Mouse (Mus musculus): ENCODE results near the gene Brd7. TPM values are rescaled to one million over a fixed set of nuclear protein-coding genes. Genes with fewer than 3 reads are reported as not detected.

Brd7 gene
- polyA plus RNA-seq, 1 experiment: 55.2 TPM

- TF ChIP-seq CTCF (IDR thresholded peaks at IDR 0.05; ENCODE audit: borderline replicate concordance, insufficient read depth, low read length): no peak
- no peak for TF ChIP-seq POLR2A (IDR thresholded peaks at IDR 0.05; ENCODE audit: low read depth, low read length)
- Histone ChIP-seq H3K4me1 (ENCODE audit: control insufficient read depth, insufficient read depth, low read length) (no peaks in the 10 kb centered on the region), H3K4me3 (ENCODE audit: insufficient read depth, low read length) (no peak overlapping the region)
Observed at GRCm38 (mm10) chr8:88382311-88383163, 20.5 kb upstream of the Brd7 start.

GRCm38 (mm10) chr8:88380497-88380896 is 18.5 kb upstream of the Brd7 start:
- Histone ChIP-seq H3K4me1 (ENCODE audit: control insufficient read depth, insufficient read depth, low read length) (no peaks in the 10 kb centered on the region), H3K27ac (ENCODE audit: insufficient read depth, low read length) (no peak overlapping the region), H3K4me3 (ENCODE audit: insufficient read depth, low read length) (no peak overlapping the region)
- no peak for TF ChIP-seq CTCF (IDR thresholded peaks at IDR 0.05; ENCODE audit: borderline replicate concordance, insufficient read depth, low read length)
- TF ChIP-seq POLR2A (IDR thresholded peaks at IDR 0.05; ENCODE audit: low read depth, low read length): no peak

More at GRCm38 (mm10) chr8:88382311-88383163, 20.5 kb upstream of the Brd7 start:
- no peak overlapping the region for H3K27ac ChIP-seq (ENCODE audit: insufficient read depth, low read length)

- H3K4me3 ChIP-seq (ENCODE audit: insufficient read depth, low read length): no peak overlapping the region
- no peak overlapping the region for H3K27ac ChIP-seq (ENCODE audit: insufficient read depth, low read length)
- TF ChIP-seq CTCF (IDR thresholded peaks at IDR 0.05; ENCODE audit: borderline replicate concordance, insufficient read depth, low read length): no peak
- TF ChIP-seq POLR2A (IDR thresholded peaks at IDR 0.05; ENCODE audit: low read depth, low read length): no peak
- no peaks in the 10 kb centered on the region for H3K4me1 ChIP-seq (ENCODE audit: control insufficient read depth, insufficient read depth, low read length)
Observed at GRCm38 (mm10) chr8:88376836-88377582, 15.0 kb upstream of the Brd7 start.

- TF ChIP-seq POLR2A (IDR thresholded peaks at IDR 0.05; ENCODE audit: low read depth, low read length) (no peak), CTCF (IDR thresholded peaks at IDR 0.05; ENCODE audit: borderline replicate concordance, insufficient read depth, low read length) (no peak)
- no peak overlapping the region for H3K4me3 ChIP-seq (ENCODE audit: insufficient read depth, low read length)
- H3K27ac ChIP-seq (ENCODE audit: insufficient read depth, low read length): no peak overlapping the region
- H3K4me1 ChIP-seq (ENCODE audit: control insufficient read depth, insufficient read depth, low read length): no peaks in the 10 kb centered on the region
Observed at GRCm38 (mm10) chr8:88371522-88371921, 9.5 kb upstream of the Brd7 start.

- no peak overlapping the region for H3K27ac ChIP-seq (ENCODE audit: insufficient read depth, low read length)
- H3K4me3 ChIP-seq (ENCODE audit: insufficient read depth, low read length): no peak overlapping the region
- TF ChIP-seq CTCF (IDR thresholded peaks at IDR 0.05; ENCODE audit: borderline replicate concordance, insufficient read depth, low read length) (no peak), POLR2A (IDR thresholded peaks at IDR 0.05; ENCODE audit: low read depth, low read length) (no peak)
- no peaks in the 10 kb centered on the region for H3K4me1 ChIP-seq (ENCODE audit: control insufficient read depth, insufficient read depth, low read length)
Observed at GRCm38 (mm10) chr8:88369805-88370204, 7.8 kb upstream of the Brd7 start.

- Histone ChIP-seq H3K27ac (ENCODE audit: insufficient read depth, low read length) (no peak overlapping the region), H3K4me3 (ENCODE audit: insufficient read depth, low read length) (no peak overlapping the region), H3K4me1 (ENCODE audit: control insufficient read depth, insufficient read depth, low read length) (no peaks in the 10 kb centered on the region)
- TF ChIP-seq POLR2A (IDR thresholded peaks at IDR 0.05; ENCODE audit: low read depth, low read length): no peak
- peak; percentile 23; the same call in 1 of the 2 replicates for TF ChIP-seq CTCF (IDR thresholded peaks at IDR 0.05; ENCODE audit: borderline replicate concordance, insufficient read depth, low read length)
Observed at GRCm38 (mm10) chr8:88369221-88369620, 7.2 kb upstream of the Brd7 start.

- Histone ChIP-seq H3K4me3 (ENCODE audit: insufficient read depth, low read length) (peak overlapping the region; percentile 85), H3K27ac (ENCODE audit: insufficient read depth, low read length) (no peak overlapping the region), H3K4me1 (ENCODE audit: control insufficient read depth, insufficient read depth, low read length) (no peaks in the 10 kb centered on the region; the same call in 1 of the 2 replicates)
- no peak for TF ChIP-seq CTCF (IDR thresholded peaks at IDR 0.05; ENCODE audit: borderline replicate concordance, insufficient read depth, low read length)
- TF ChIP-seq POLR2A (IDR thresholded peaks at IDR 0.05; ENCODE audit: low read depth, low read length): no peak; the same call in 1 of the 2 replicates
Observed at GRCm38 (mm10) chr8:88362446-88363150, 604 bp upstream of the Brd7 start.

- Histone ChIP-seq H3K27ac (ENCODE audit: insufficient read depth, low read length) (no peak overlapping the region), H3K4me3 (ENCODE audit: insufficient read depth, low read length) (peak overlapping the region; percentile 74), H3K4me1 (ENCODE audit: control insufficient read depth, insufficient read depth, low read length) (no peaks in the 10 kb centered on the region; the same call in 1 of the 2 replicates)
- no peak for TF ChIP-seq CTCF (IDR thresholded peaks at IDR 0.05; ENCODE audit: borderline replicate concordance, insufficient read depth, low read length)
- no peak for TF ChIP-seq POLR2A (IDR thresholded peaks at IDR 0.05; ENCODE audit: low read depth, low read length)
Observed at GRCm38 (mm10) chr8:88361044-88361707, 818 bp downstream of the Brd7 start.

- TF ChIP-seq POLR2A (IDR thresholded peaks at IDR 0.05; ENCODE audit: low read depth, low read length) (no peak), CTCF (IDR thresholded peaks at IDR 0.05; ENCODE audit: borderline replicate concordance, insufficient read depth, low read length) (no peak)
- peak overlapping the region; percentile 17; the same call in 1 of the 2 replicates for H3K4me3 ChIP-seq (ENCODE audit: insufficient read depth, low read length)
- no peak overlapping the region for H3K27ac ChIP-seq (ENCODE audit: insufficient read depth, low read length)
- no peaks in the 10 kb centered on the region; the same call in 1 of the 2 replicates for H3K4me1 ChIP-seq (ENCODE audit: control insufficient read depth, insufficient read depth, low read length)
Observed at GRCm38 (mm10) chr8:88359959-88360358, 2.0 kb downstream of the Brd7 start.
